Mouse (Mus musculus) layer of hippocampus, adult 6 months (tissue): ENCODE measurements around the gene Ngrn. TPM values are rescaled to one million over a fixed set of nuclear protein-coding genes. Genes with fewer than 3 reads are reported as not detected.

ENCODE experiments used
- long read RNA-seq, 2 experiments: library from polyadenylated mRNA; unstranded; transcript quantifications; one replicate each; pipeline ENCODE4 v2.0.0; 2019 to 2020
- polyA plus RNA-seq: library from polyadenylated mRNA; unstranded; fragments of <200 nt; fragmentation: Nextera tagmentation; gene quantifications from 2 replicates; pipeline ENCODE4 v1.2.3, GENCODE M21; 2021

The Ngrn gene
- polyA plus RNA-seq, result 53.3 and 55.0 TPM in 2 replicates
- long read RNA-seq, experiment 1, transcript Ngrn-201 (3 exons, 1,317 nt), result minor isoform, 21 of 92 reads
- long read RNA-seq, experiment 1, transcript Ngrn-202 (2 exons, 1,709 nt), result major isoform, 63 of 92 reads
- long read RNA-seq, experiment 1, partial matches to known transcripts, result 7 of 92 reads
- long read RNA-seq, experiment 1, other reads (novel, unspliced or antisense), result 1 of 92 reads
- long read RNA-seq, experiment 2, transcript Ngrn-201 (3 exons, 1,317 nt), result minor isoform, 37 of 208 reads
- long read RNA-seq, experiment 2, transcript Ngrn-202 (2 exons, 1,709 nt), result major isoform, 171 of 208 reads
- long read RNA-seq, experiment 2, partial matches to known transcripts, result 0 of 208 reads
- long read RNA-seq, experiment 2, other reads (novel, unspliced or antisense), result 0 of 208 reads

GRCm38 (mm10) chr7:80260625-80261371, at the start of gene Ngrn:
Gene Ngrn (plus strand): TSS chr7:80261215.

GRCm38 (mm10) chr7:80232489-80233029, 28.5 kb upstream of the Ngrn start, which contains the start of the genes Cib1 and Gdpgp1:
Gene Cib1 (minus strand): TSS chr7:80232813.
Gene Gdpgp1 (plus strand): TSS chr7:80232865.

GRCm38 (mm10) chr7:80246148-80246721, 14.8 kb upstream of the Ngrn start, which contains the start of gene Ttll13:
Gene Ttll13 (plus strand): TSS chr7:80246376.

GRCm38 (mm10) chr7:80268897-80269750, 8.1 kb downstream of the Ngrn start, which contains the start of gene Vps33b:
Gene Vps33b (plus strand): TSS chr7:80269649.

GRCm38 (mm10) chr7:80294062-80294763, 33.2 kb downstream of the Ngrn start, which contains the start of gene Prc1:
Gene Prc1 (plus strand): TSS chr7:80294450.

Other genes with a start within 250 kb of the Ngrn start
- gene Zfp710, start 236.4 kb upstream of the Ngrn start, polyA plus RNA-seq, result 2.8 and 3.7 TPM in 2 replicates
- 55.4 and 64.0 TPM in 2 replicates for gene Idh2, start 145.8 kb upstream of the Ngrn start, polyA plus RNA-seq
- gene Sema4b, start 74.4 kb upstream of the Ngrn start, polyA plus RNA-seq, result 15.3 and 15.8 TPM in 2 replicates
- gene Cib1, start 28.4 kb upstream of the Ngrn start, polyA plus RNA-seq, result 65.6 and 83.1 TPM in 2 replicates
- gene Gdpgp1, start 28.4 kb upstream of the Ngrn start, polyA plus RNA-seq, result 6.2 and 6.3 TPM in 2 replicates
- 0.65 and 1.4 TPM in 2 replicates for gene Ttll13, start 14.8 kb upstream of the Ngrn start, polyA plus RNA-seq
- gene Vps33b, start 8.4 kb downstream of the Ngrn start, polyA plus RNA-seq, result 12.5 and 12.7 TPM in 2 replicates
- 1.8 and 2.6 TPM in 2 replicates for gene Prc1, start 33.2 kb downstream of the Ngrn start, polyA plus RNA-seq
- 0.55 and 1.1 TPM in 2 replicates for gene Rccd1, start 63.2 kb downstream of the Ngrn start, polyA plus RNA-seq
- gene Unc45a, start 79.8 kb downstream of the Ngrn start, polyA plus RNA-seq, result 14.6 and 16.2 TPM in 2 replicates
- gene Hddc3, start 81.9 kb downstream of the Ngrn start, polyA plus RNA-seq, result 21.8 and 32.7 TPM in 2 replicates
- gene Man2a2, start 110.2 kb downstream of the Ngrn start, polyA plus RNA-seq, result 11.2 and 12.0 TPM in 2 replicates
- 1.0 TPM in 2 replicates for gene Fes, start 126.7 kb downstream of the Ngrn start, polyA plus RNA-seq
- gene Furin, start 144.2 kb downstream of the Ngrn start, polyA plus RNA-seq, result 2.6 and 2.7 TPM in 2 replicates